Mouse (Mus musculus) E14TG2a.4 (cell line): ENCODE measurements around the gene Mrap.

Experiments used
- CTCF ChIP-seq: conservative IDR thresholded peaks from 2 replicates; pipeline ENCODE4 v1.5.1; 2014; ENCODE audit warnings: low read length
- NANOG ChIP-seq: IDR thresholded peaks from 2 replicates; pipeline ENCODE4 v1.6.1; 2014; ENCODE audit warnings: borderline replicate concordance, low read length, mixed read lengths

- TF ChIP-seq CTCF, result no peak
- no peak for TF ChIP-seq NANOG
Measured at GRCm38 (mm10) chr16:90785257-90785656, 47.2 kb downstream of the Mrap start.
